Mouse (Mus musculus): ENCODE measurements at regions not wholly inside any gene's neighbourhood (a gene's known extent, or its start where the extent isn't known, plus 50 kb on each side); places are given as distances from the start of the nearest gene placed in this dataset.

DNA sequence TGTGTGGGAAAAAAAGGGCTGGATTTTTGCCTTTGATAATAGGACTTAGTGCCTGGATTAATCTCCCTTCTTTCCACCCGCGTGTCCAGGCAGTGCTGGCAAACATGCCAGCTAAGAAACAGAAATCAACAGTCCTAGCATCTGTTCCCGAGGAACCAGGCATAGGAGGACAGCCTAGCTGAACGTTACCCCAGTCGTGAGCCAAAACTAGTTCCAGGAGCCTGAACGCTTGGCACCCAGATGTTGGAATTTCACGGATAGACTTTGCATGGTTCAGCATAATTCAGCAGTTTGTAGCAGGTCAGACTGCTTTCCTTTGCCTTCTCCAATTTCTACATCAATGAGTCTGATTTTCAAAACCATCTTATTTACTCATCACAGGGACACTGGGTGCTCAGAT, 62.6 kb upstream of the Kirrel3 start:
- no peak for DNase-seq (ENCODE audit: low spot score)

DNA sequence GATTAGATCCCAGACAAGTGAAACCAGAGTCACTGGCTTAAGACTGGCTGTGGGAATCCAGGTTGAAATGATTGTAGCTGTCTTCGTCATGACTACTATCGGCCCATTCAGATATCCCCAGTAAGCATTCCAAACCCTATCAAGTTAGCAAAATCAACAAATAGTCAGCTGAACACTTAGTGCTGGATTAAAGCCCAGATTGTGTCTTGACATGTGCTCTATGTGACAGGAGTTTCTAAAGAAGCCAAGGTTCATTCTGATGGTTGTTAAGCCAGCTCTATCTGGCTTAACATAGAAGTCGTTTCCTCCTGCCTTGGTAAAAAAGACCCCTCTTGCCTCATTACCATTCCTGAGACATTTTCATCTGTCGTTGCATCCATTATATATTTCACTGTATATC, 59.1 kb upstream of the Kirrel3 start:
- no peak for DNase-seq (ENCODE audit: low spot score)

DNA sequence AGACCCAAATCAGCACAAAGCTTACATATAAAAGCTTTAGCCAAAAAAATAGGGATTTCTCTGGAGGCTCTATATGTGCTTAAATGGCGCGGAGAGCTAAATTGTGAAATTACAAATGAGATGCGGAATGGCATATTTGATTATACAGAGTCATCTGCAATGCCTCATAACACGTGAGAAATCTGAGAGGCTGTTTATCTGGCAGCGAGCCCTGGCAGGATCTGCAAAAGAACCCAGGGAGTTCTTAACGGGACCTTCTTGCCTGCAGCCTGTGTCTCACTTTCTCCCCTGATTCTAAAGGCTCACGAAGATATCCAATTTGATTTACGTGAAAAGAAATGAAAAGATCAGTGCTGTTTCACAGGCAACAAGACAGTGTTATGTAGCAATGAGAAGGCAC, 58.0 kb upstream of the Kirrel3 start:
- no peak for DNase-seq (ENCODE audit: low spot score)

All from embryo, embryonic 10 days (tissue).